Mouse (Mus musculus) MEL (cell line): ENCODE measurements around the gene Zap70. TPM values are rescaled to one million over a fixed set of nuclear protein-coding genes. Genes with fewer than 3 reads are reported as not detected.

Source experiments
- DNase-seq: peaks from one replicate; pipeline ENCODE4 v3.0.0; 2011; ENCODE audit warnings: low read depth, low spot score
- H3K27ac ChIP-seq: 2 replicates; pipeline ENCODE4 v1.5.1; 2012; ENCODE audit warnings: low read depth, mild to moderate bottlenecking, control low read depth, low read length, moderate library complexity; ENCODE audit not compliant: control insufficient read depth
- H3K27me3 ChIP-seq, 2 experiments: fragments of 150-350 bp in 1 of 2; sonication (generic) in 1 of 2; 2 replicates each; pipeline ENCODE4 v1.6.1; 2012; ENCODE audit warnings: low read length in 2 of 2, mild to moderate bottlenecking in 2 of 2, improper control_type of control experiment in 1 of 2, moderate library complexity in 1 of 2; ENCODE audit not compliant: insufficient read depth in 2 of 2, control insufficient read depth in 1 of 2
- H3K36me3 ChIP-seq, 2 experiments: 2 replicates each; pipeline ENCODE4 v1.6.1; 2012 to 2014; ENCODE audit warnings: low read length in 2 of 2, improper control_type of control experiment in 1 of 2, inconsistent platforms in 1 of 2, mild to moderate bottlenecking in 1 of 2; ENCODE audit not compliant: insufficient read depth in 2 of 2, control insufficient read depth in 1 of 2
- H3K4me1 ChIP-seq, 2 experiments: fragments of 150-350 bp in 1 of 2; sonication (generic) in 1 of 2; 2 replicates each; pipeline ENCODE4 v1.6.1; 2012; ENCODE audit warnings: low read length in 2 of 2, improper control_type of control experiment in 1 of 2, mild to moderate bottlenecking in 1 of 2; ENCODE audit not compliant: insufficient read depth in 2 of 2, control insufficient read depth in 1 of 2
- H3K4me3 ChIP-seq, 2 experiments: fragments of 150-350 bp in 1 of 2; sonication (generic) in 1 of 2; 2 replicates each; pipeline ENCODE4 v1.5.1; 2012; ENCODE audit warnings: low read depth in 2 of 2, low read length in 2 of 2, mild to moderate bottlenecking in 2 of 2, moderate library complexity in 2 of 2, control low read depth in 1 of 2, improper control_type of control experiment in 1 of 2; ENCODE audit not compliant: control insufficient read depth in 1 of 2, insufficient read depth in 1 of 2
- H3K79me2 ChIP-seq: 2 replicates; pipeline ENCODE4 v1.6.1; 2012; ENCODE audit warnings: mild to moderate bottlenecking, low read length, moderate library complexity; ENCODE audit not compliant: control insufficient read depth, poor library complexity, insufficient read depth
- H3K9ac ChIP-seq: 2 replicates; pipeline ENCODE4 v1.6.1; 2012; ENCODE audit warnings: low read depth, mild to moderate bottlenecking, control low read depth, low read length, moderate library complexity; ENCODE audit not compliant: control insufficient read depth, poor library complexity, severe bottlenecking
- H3K9me3 ChIP-seq: fragments of 150-350 bp; sonication (generic); replicated peaks from 2 replicates; pipeline ENCODE4 v1.6.1; 2012; ENCODE audit warnings: mild to moderate bottlenecking, low read length, improper control_type of control experiment, moderate library complexity; ENCODE audit not compliant: insufficient read depth
- BHLHE40 ChIP-seq: IDR thresholded peaks from 2 replicates; pipeline ENCODE4 v1.6.1; 2012; ENCODE audit warnings: low read depth, mild to moderate bottlenecking, inconsistent platforms, low read length, improper control_type of control experiment, borderline replicate concordance
- CHD2 ChIP-seq: IDR thresholded peaks from 2 replicates; pipeline ENCODE4 v1.6.1; 2011; ENCODE audit warnings: low read length, improper control_type of control experiment
- CTCF ChIP-seq, 3 experiments: IDR thresholded peaks in 2 of 3; conservative IDR thresholded peaks in 1 of 3; 2 replicates each; pipeline ENCODE4 v1.5.1; 2011 to 2012; ENCODE audit warnings: low read length in 3 of 3, low read depth in 2 of 3, mild to moderate bottlenecking in 2 of 3, improper control_type of control experiment in 1 of 3, inconsistent platforms in 1 of 3, mixed read lengths in 1 of 3, moderate library complexity in 1 of 3; ENCODE audit not compliant: control insufficient read depth in 1 of 3, insufficient read depth in 1 of 3, poor library complexity in 1 of 3, severe bottlenecking in 1 of 3
- E2F4 ChIP-seq: IDR thresholded peaks from 2 replicates; pipeline ENCODE4 v1.6.1; 2011; ENCODE audit warnings: low read depth, low read length, improper control_type of control experiment, borderline replicate concordance
- EP300 ChIP-seq, 2 experiments: IDR thresholded peaks; 2 replicates each; pipeline ENCODE4 v1.6.1; 2011; ENCODE audit warnings: improper control_type of control experiment in 2 of 2, low read length in 2 of 2, low read depth in 1 of 2, mild to moderate bottlenecking in 1 of 2
- ETS1 ChIP-seq: IDR thresholded peaks from 2 replicates; pipeline ENCODE4 v1.6.1; 2012; ENCODE audit warnings: low read depth, mild to moderate bottlenecking, inconsistent platforms, low read length, improper control_type of control experiment, moderate library complexity
- GABPA ChIP-seq: IDR thresholded peaks from 2 replicates; pipeline ENCODE4 v1.6.1; 2012; ENCODE audit warnings: low read depth, mild to moderate bottlenecking, inconsistent platforms, low read length, improper control_type of control experiment, moderate library complexity
- HCFC1 ChIP-seq: IDR thresholded peaks from 2 replicates; pipeline ENCODE4 v1.6.1; 2012; ENCODE audit warnings: low read depth, mild to moderate bottlenecking, inconsistent platforms, low read length, improper control_type of control experiment, moderate library complexity
- JUND ChIP-seq: IDR thresholded peaks from 2 replicates; pipeline ENCODE4 v1.6.1; 2011; ENCODE audit warnings: low read depth, mild to moderate bottlenecking, improper control_type of control experiment, low read length
- MAFK ChIP-seq: IDR thresholded peaks from 2 replicates; pipeline ENCODE4 v1.6.1; 2011; ENCODE audit warnings: low read depth, mild to moderate bottlenecking, low read length, improper control_type of control experiment, borderline replicate concordance
- MAX ChIP-seq: IDR thresholded peaks from 2 replicates; pipeline ENCODE4 v1.6.1; 2011; ENCODE audit warnings: low read length, improper control_type of control experiment
- MAZ ChIP-seq: IDR thresholded peaks from 2 replicates; pipeline ENCODE4 v1.6.1; 2012; ENCODE audit warnings: low read depth, mild to moderate bottlenecking, inconsistent platforms, low read length, improper control_type of control experiment
- MEF2A ChIP-seq: IDR thresholded peaks from 2 replicates; pipeline ENCODE4 v1.6.1; 2014; ENCODE audit warnings: low read depth, mild to moderate bottlenecking, inconsistent platforms, low read length, improper control_type of control experiment; ENCODE audit not compliant: poor library complexity, insufficient replicate concordance, severe bottlenecking; ENCODE audit errors: extremely low read depth
- MXI1 ChIP-seq: IDR thresholded peaks from 2 replicates; pipeline ENCODE4 v1.6.1; 2011; ENCODE audit warnings: mild to moderate bottlenecking, low read depth, low read length, improper control_type of control experiment
- MYC ChIP-seq: IDR thresholded peaks from 2 replicates; pipeline ENCODE4 v1.6.1; 2011; ENCODE audit warnings: low read depth, mild to moderate bottlenecking, low read length, improper control_type of control experiment, moderate library complexity
- NRF1 ChIP-seq: IDR thresholded peaks from 2 replicates; pipeline ENCODE4 v1.6.1; 2014; ENCODE audit warnings: low read depth, mild to moderate bottlenecking, inconsistent platforms, low read length, improper control_type of control experiment, moderate library complexity; ENCODE audit not compliant: poor library complexity, insufficient read depth, severe bottlenecking
- RAD21 ChIP-seq: IDR thresholded peaks from 2 replicates; pipeline ENCODE4 v1.6.1; 2011; ENCODE audit warnings: mild to moderate bottlenecking, low read depth, low read length, improper control_type of control experiment
- RCOR1 ChIP-seq: IDR thresholded peaks from 2 replicates; pipeline ENCODE4 v1.6.1; 2012; ENCODE audit warnings: low read depth, mild to moderate bottlenecking, inconsistent platforms, low read length, improper control_type of control experiment
- SIN3A ChIP-seq: IDR thresholded peaks from 2 replicates; pipeline ENCODE4 v1.6.1; 2012; ENCODE audit warnings: low read length, improper control_type of control experiment, inconsistent platforms
- SMC3 ChIP-seq: IDR thresholded peaks from 2 replicates; pipeline ENCODE4 v1.6.1; 2011; ENCODE audit warnings: low read depth, low read length, improper control_type of control experiment
- TAL1 ChIP-seq: IDR thresholded peaks from 2 replicates; pipeline ENCODE4 v1.6.1; 2012; ENCODE audit warnings: mild to moderate bottlenecking, inconsistent platforms, low read length, moderate library complexity, mixed read lengths
- TBP ChIP-seq: IDR thresholded peaks from 2 replicates; pipeline ENCODE4 v1.8.0; 2011; ENCODE audit warnings: low read depth, low read length, improper control_type of control experiment
- TCF12 ChIP-seq: IDR thresholded peaks from 2 replicates; pipeline ENCODE4 v1.6.1; 2014; ENCODE audit warnings: low read depth, mild to moderate bottlenecking, inconsistent platforms, low read length, improper control_type of control experiment, moderate library complexity
- USF2 ChIP-seq, 2 experiments: IDR thresholded peaks; 2 replicates each; pipeline ENCODE4 v1.6.1; 2011 to 2012; ENCODE audit warnings: improper control_type of control experiment in 2 of 2, low read length in 2 of 2, borderline replicate concordance in 1 of 2, inconsistent platforms in 1 of 2, low read depth in 1 of 2, mild to moderate bottlenecking in 1 of 2; ENCODE audit not compliant: insufficient read depth in 1 of 2
- ZC3H11A ChIP-seq: IDR thresholded peaks from 2 replicates; pipeline ENCODE4 v1.6.1; 2012; ENCODE audit warnings: low read depth, mild to moderate bottlenecking, inconsistent platforms, low read length, improper control_type of control experiment
- ZNF384 ChIP-seq: IDR thresholded peaks from 2 replicates; pipeline ENCODE4 v1.6.1; 2012; ENCODE audit warnings: low read depth, mild to moderate bottlenecking, inconsistent platforms, low read length, improper control_type of control experiment
- polyA plus RNA-seq, 2 experiments: library from polyadenylated mRNA; stranded (reverse) in 1 of 2; unstranded in 1 of 2; fragments of >175 nt in 1 of 2; fragments of >200 nt in 1 of 2; gene quantifications; 2 replicates each; pipeline versions ENCODE4 v1.2.1 to v1.2.4; 2012; ENCODE audit warnings: low replicate concordance in 2 of 2, low read depth in 1 of 2; ENCODE audit not compliant: insufficient read length in 2 of 2, insufficient read depth in 1 of 2, missing spikeins in 1 of 2
- total RNA-seq: library from RNA; depleted of rRNA; stranded (reverse); fragments of 300-350 nt; gene quantifications from 2 replicates; pipeline ENCODE4 v1.2.3, GENCODE M21; 2012

The Zap70 gene
- total and polyA plus RNA-seq, 3 experiments, result not detected

GRCm38 (mm10) chr1:36786377-36786776 is 24.8 kb downstream of the Zap70 start:
- Histone ChIP-seq H3K27me3 (no peaks in the 10 kb centered on the region), H3K4me3 (no peak overlapping the region), H3K27ac (no peak overlapping the region), H3K4me1 (peaks cover 0 to 5% of the 10 kb centered on the region in 2 experiments; a peak in 1 of 4 replicates), H3K9me3 (no peaks in the 10 kb centered on the region), H3K36me3 (no peaks in the 10 kb centered on the region), H3K79me2 (no peaks in the 10 kb centered on the region), H3K9ac (no peak overlapping the region)
- DNase-seq, result peak; percentile 46
- TF ChIP-seq SMC3 (peak; percentile 62), MYC (no peak), HCFC1 (no peak), GABPA (no peak), TBP (no peak), MAFK (no peak), TCF12 (no peak), ZC3H11A (peak; percentile 50), BHLHE40 (no peak), RAD21 (peak; percentile 56), RCOR1 (no peak), CTCF (IDR thresholded peaks at IDR 0.05 in 2 of 3, conservative IDR thresholded peaks at IDR 0.05 in 1 of 3; ENCODE audit: control insufficient read depth in 1 of 3, insufficient read depth in 1 of 3, low read depth in 2 of 3, low read length in 3 of 3, poor library complexity in 1 of 3, severe bottlenecking in 1 of 3) (peak; percentile 62 to 88 (median 67)), NRF1 (no peak), MAZ (no peak), E2F4 (no peak), ETS1 (no peak), MEF2A (no peak), USF2 (IDR thresholded peaks at IDR 0.05; ENCODE audit: borderline replicate concordance in 1 of 2, insufficient read depth in 1 of 2, low read depth in 1 of 2, low read length in 2 of 2) (no peak), MXI1 (no peak), EP300 (IDR thresholded peaks at IDR 0.05; ENCODE audit: low read depth in 1 of 2, low read length in 2 of 2) (no peak), SIN3A (no peak)

- H3K27me3 ChIP-seq, result no peaks in the 10 kb centered on the region
- no peaks in the 10 kb centered on the region for H3K9me3 ChIP-seq
- H3K36me3 ChIP-seq, result no peaks in the 10 kb centered on the region
- no peak overlapping the region for H3K27ac ChIP-seq
- H3K9ac ChIP-seq, result no peak overlapping the region
- no peaks in the 10 kb centered on the region for H3K4me1 ChIP-seq
- no peak for DNase-seq
- no peaks in the 10 kb centered on the region for H3K79me2 ChIP-seq
- TF ChIP-seq JUND (no peak), USF2 (IDR thresholded peaks at IDR 0.05; ENCODE audit: borderline replicate concordance in 1 of 2, insufficient read depth in 1 of 2, low read depth in 1 of 2, low read length in 2 of 2) (no peak), CHD2 (no peak), TAL1 (no peak), ZC3H11A (no peak), GABPA (no peak), RCOR1 (no peak), MAX (no peak), ZNF384 (no peak)
- no peak overlapping the region for H3K4me3 ChIP-seq
These were observed 27.8 kb downstream of the Zap70 start for GRCm38 (mm10) chr1:36789416-36789815.
